Mouse (Mus musculus) neural tube, embryonic 11.5 days (tissue): ENCODE data around the gene Myt1l. TPM values are rescaled to one million over a fixed set of nuclear protein-coding genes. Genes with fewer than 3 reads are reported as not detected.

Experiments used
- ATAC-seq: fragments of 200-750 bp; cut with Nextera tagmentation; 2 replicates; pipeline ENCODE4 v1.8.0; 2017; ENCODE audit warnings: moderate number of reproducible peaks, mild to moderate bottlenecking, moderate TSS enrichment, moderate library complexity; ENCODE audit not compliant: insufficient read depth, low FRiP score, low TSS enrichment
- DNase-seq: peaks from one replicate; pipeline ENCODE4 v3.0.0-alpha.2; 2015; ENCODE audit warnings: low spot score
- H3K27ac ChIP-seq: fragments of 300-500 bp; sonication (generic); 2 replicates; pipeline ENCODE4 v1.5.1; 2014; ENCODE audit warnings: low read depth, mild to moderate bottlenecking, low read length
- H3K27me3 ChIP-seq: fragments of 300-500 bp; sonication (generic); 2 replicates; pipeline ENCODE4 v1.6.1; 2014; ENCODE audit warnings: mild to moderate bottlenecking, low read length, mixed read lengths; ENCODE audit not compliant: control insufficient read depth, insufficient read depth
- H3K36me3 ChIP-seq: fragments of 300-500 bp; sonication (generic); 2 replicates; pipeline ENCODE4 v1.6.1; 2014; ENCODE audit warnings: mild to moderate bottlenecking, low read length, moderate library complexity, mixed read lengths; ENCODE audit not compliant: control insufficient read depth, insufficient read depth
- H3K4me1 ChIP-seq: fragments of 300-500 bp; sonication (generic); 2 replicates; pipeline ENCODE4 v1.6.1; 2014; ENCODE audit warnings: low read length, mixed read lengths; ENCODE audit not compliant: control insufficient read depth, insufficient read depth
- H3K4me2 ChIP-seq: fragments of 300-500 bp; sonication (generic); 2 replicates; pipeline ENCODE4 v1.6.1; 2014; ENCODE audit warnings: low read depth, mild to moderate bottlenecking, moderate library complexity
- H3K4me3 ChIP-seq: fragments of 300-500 bp; sonication (generic); 2 replicates; pipeline ENCODE4 v1.5.1; 2014; ENCODE audit warnings: low read depth, low read length
- H3K9ac ChIP-seq: fragments of 300-500 bp; sonication (generic); 2 replicates; pipeline ENCODE4 v1.6.1; 2014; ENCODE audit warnings: mild to moderate bottlenecking, low read length
- H3K9me3 ChIP-seq: fragments of 300-500 bp; sonication (generic); 2 replicates; pipeline ENCODE4 v1.6.1; 2016; ENCODE audit warnings: low read length; ENCODE audit not compliant: control insufficient read depth
- WGBS: fragments of 180-500 bp; shearing (Covaris S2); extraction: QIAGEN DNeasy Blood & Tissue Kit; methylation state at CpG from one replicate; pipeline ENCODE4 v1.1.7; 2014; 5-methylcytosine and 5-hydroxymethylcytosine counted together
- polyA plus RNA-seq: library from polyadenylated mRNA; unstranded; fragments of >200 nt; fragmentation: Nextera tagmentation; extraction: Ambion mirVana; gene quantifications from 2 replicates; pipeline ENCODE4 v1.2.1, GENCODE M21; 2014

Myt1l gene
- polyA plus RNA-seq, 1 experiment from 2014 or later, result 23.8 TPM

DNA sequence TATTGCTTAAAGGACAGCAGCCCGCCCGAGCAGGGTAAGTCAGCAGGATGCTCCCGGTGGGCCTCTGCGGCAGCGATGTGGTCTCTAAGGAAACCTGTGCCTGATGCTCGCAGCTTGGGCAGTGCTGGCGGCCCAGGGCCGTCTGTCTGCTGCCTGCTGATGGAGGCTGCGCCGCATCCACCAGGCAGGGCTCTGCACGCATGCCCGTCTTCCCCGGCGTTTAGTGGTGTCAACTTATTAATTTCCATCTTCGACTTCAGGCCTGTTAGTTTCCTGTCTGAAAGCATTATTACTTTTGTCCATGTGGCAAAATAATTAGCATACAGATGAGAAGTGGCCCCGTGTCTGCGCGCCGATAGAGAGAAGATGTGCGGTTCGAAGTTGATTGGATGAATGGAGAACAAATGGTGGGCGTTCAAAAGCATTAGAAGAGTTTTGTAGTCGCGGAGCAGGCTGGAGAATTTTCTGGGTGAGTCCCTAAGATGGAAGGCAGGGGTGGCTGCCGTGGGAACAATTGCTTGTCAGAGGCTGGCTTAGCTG is 6.6 kb downstream of the Myt1l start:
- H3K4me1 ChIP-seq, result peaks cover 2% of the 10 kb centered on the region
- DNase-seq (peak; percentile 60), ATAC-seq (no peak)
- peak overlapping the region; percentile 46 for H3K4me2 ChIP-seq
- no peaks in the 10 kb centered on the region for H3K27me3 ChIP-seq
- H3K36me3 ChIP-seq, result no peaks in the 10 kb centered on the region
- H3K9me3 ChIP-seq, result no peaks in the 10 kb centered on the region
- WGBS, result under 1% methylated on average over 25 of the region's 25 CpGs
- peak overlapping the region; percentile 31 for H3K4me3 ChIP-seq
- H3K27ac ChIP-seq, result peak overlapping the region; percentile 80
- peak overlapping the region; percentile 53 for H3K9ac ChIP-seq

DNA sequence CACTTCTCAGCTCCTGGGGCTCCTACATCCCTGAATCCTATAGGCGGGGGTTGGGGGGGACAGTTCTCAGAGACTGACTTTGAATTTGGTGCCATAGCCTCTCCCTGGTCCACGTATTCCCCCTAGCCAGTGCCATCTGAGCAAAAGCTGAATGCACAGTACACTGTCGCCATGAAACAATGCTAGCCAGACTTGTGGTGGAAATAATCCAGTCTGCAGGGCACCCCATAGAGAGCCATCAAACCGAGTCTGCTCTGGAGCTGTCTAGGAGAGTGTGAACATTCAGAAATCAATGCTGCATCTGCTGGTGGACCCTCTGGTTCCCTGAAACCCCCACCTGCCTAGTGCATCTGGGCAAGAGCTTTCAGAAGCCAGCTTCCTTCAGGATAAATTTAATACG is 9.7 kb downstream of the Myt1l start:
- H3K4me1 ChIP-seq, result peaks cover 2% of the 10 kb centered on the region
- no peaks in the 10 kb centered on the region for H3K27me3 ChIP-seq
- H3K9ac ChIP-seq, result peak overlapping the region; percentile 11; the same call in 1 of the 2 replicates
- H3K4me3 ChIP-seq, result no peak overlapping the region
- WGBS, result 58% methylated on average over 5 of the region's 5 CpGs
- no peak overlapping the region for H3K4me2 ChIP-seq
- H3K36me3 ChIP-seq, result no peaks in the 10 kb centered on the region
- H3K27ac ChIP-seq, result no peak overlapping the region
- DNase-seq (no peak), ATAC-seq (no peak)
- H3K9me3 ChIP-seq, result no peaks in the 10 kb centered on the region

DNA sequence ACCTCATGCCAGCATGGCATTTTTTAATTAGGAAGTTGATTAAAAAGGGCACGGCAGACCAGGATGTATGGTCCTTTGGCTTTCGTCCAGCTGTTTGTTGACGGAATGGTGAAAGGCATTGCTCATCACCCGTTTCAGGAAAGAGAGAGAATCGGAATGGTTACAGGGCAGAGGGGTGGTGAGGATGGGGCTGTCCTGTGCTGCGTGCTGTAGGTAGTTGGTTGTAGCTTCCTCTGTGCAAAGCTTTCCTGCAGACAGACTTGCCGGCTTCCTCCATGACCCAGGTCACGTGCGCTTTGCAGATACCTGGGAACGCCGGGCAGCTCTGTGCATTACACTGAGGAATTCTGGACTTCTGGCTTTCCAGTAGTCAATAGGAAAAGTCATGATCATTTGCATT is 10.3 kb downstream of the Myt1l start:
- no peak overlapping the region for H3K4me3 ChIP-seq
- no peak overlapping the region for H3K4me2 ChIP-seq
- peaks cover 2% of the 10 kb centered on the region for H3K4me1 ChIP-seq
- no peak for DNase-seq
- no peaks in the 10 kb centered on the region for H3K9me3 ChIP-seq
- no peaks in the 10 kb centered on the region for H3K27me3 ChIP-seq
- H3K27ac ChIP-seq, result no peak overlapping the region
- 83% methylated on average over 11 of the region's 11 CpGs for WGBS
- no peaks in the 10 kb centered on the region for H3K36me3 ChIP-seq
- ATAC-seq, result no peak
- no peak overlapping the region; the same call in 1 of the 2 replicates for H3K9ac ChIP-seq

DNA sequence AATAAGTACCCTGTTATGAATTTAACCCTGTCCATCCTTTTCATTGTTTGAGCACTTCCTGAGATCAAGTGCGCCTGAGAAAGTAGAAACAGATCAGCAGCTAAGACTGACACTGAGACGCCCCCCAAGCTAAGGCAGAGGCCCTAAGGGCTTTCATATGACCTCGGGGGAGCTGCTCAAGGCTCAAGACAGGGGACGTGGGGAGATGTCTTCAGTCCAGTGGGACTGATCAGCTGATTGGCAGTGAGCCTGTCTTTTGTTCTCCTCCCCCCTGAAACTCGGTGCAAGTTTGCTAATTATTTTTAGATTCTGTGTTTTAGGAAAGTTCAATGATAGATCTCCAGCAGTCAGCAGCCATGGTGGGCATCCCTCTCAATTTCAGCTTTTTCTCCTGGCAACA is 10.9 kb downstream of the Myt1l start:
- DNase-seq (no peak), ATAC-seq (no peak)
- peaks cover 2% of the 10 kb centered on the region for H3K4me1 ChIP-seq
- H3K9ac ChIP-seq, result no peak overlapping the region
- WGBS, result 71% methylated on average over 5 of the region's 5 CpGs
- H3K9me3 ChIP-seq, result no peaks in the 10 kb centered on the region
- no peaks in the 10 kb centered on the region for H3K27me3 ChIP-seq
- no peak overlapping the region for H3K4me3 ChIP-seq
- no peak overlapping the region for H3K4me2 ChIP-seq
- no peak overlapping the region for H3K27ac ChIP-seq
- H3K36me3 ChIP-seq, result no peaks in the 10 kb centered on the region

DNA sequence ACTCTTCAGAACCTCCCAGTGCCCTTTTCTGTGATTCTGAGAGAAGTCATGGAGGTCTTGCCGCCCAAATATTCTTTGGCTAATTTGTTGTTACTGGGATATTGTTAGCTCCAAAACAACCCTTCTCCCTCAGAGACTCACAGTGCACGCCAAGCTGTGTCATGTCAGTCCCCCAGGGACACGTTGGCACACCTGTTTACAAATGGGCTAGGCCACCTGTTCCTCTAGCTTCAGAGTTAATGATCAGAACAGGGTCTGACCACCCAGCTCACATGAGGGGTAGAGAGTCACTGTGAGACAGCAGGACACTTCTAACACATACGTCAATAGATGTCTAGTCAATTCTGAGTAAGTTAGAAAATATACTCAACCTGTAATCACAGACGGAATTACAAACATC is 12.6 kb downstream of the Myt1l start:
- Histone ChIP-seq H3K4me2 (no peak overlapping the region), H3K9me3 (no peaks in the 10 kb centered on the region), H3K4me3 (no peak overlapping the region), H3K27me3 (no peaks in the 10 kb centered on the region), H3K9ac (no peak overlapping the region), H3K36me3 (no peaks in the 10 kb centered on the region), H3K4me1 (no peaks in the 10 kb centered on the region), H3K27ac (no peak overlapping the region)
- 81% methylated on average over 5 of the region's 5 CpGs for WGBS
- ATAC-seq, result no peak
- DNase-seq, result no peak

DNA sequence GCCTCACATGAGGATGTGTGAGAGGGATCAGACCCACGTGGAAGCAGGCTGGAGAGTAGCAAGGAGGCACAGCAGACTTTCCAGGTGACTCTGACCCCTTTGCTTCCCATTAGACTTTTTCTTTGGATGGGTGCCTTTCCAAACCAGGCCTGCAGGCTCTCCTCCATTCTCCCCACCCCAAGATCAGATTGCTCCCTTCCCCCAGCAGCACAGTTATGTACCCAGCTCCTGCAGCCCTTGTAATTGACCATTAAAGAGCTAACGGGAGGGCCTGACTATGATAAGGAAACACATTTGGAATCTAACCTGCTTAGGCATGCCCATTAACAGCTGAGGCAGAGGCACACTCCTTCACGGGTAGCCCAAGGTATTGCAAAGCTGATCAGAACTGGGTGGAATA is 17.9 kb downstream of the Myt1l start:
- Histone ChIP-seq H3K4me1 (no peaks in the 10 kb centered on the region), H3K9ac (no peak overlapping the region)

DNA sequence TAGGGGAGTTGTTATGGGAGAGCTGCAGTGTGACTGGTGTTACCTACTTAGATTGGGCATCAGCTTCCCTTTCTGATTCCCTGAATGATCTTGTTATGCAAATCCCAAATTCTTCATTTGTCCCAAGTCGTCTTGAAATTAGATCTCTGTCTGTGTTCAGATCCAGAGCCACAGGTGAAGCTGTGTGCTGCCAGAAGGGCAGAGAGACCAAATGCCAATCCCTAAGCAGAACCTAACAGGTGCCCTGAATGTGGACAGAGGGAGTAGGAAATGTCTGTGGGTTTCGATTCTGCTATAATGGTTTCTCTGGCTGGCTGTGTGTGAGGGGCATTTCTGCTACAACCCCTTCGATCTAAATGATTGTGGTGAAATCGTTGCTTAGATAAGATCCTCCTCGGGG is 18.9 kb downstream of the Myt1l start:
- H3K27ac ChIP-seq, result no peak overlapping the region
- no peak overlapping the region for H3K9ac ChIP-seq
- no peak overlapping the region for H3K4me2 ChIP-seq
- WGBS, result 82% methylated on average over 5 of the region's 5 CpGs
- no peaks in the 10 kb centered on the region for H3K36me3 ChIP-seq
- DNase-seq, result no peak
- no peaks in the 10 kb centered on the region for H3K4me1 ChIP-seq
- H3K4me3 ChIP-seq, result no peak overlapping the region
- no peaks in the 10 kb centered on the region for H3K27me3 ChIP-seq
- H3K9me3 ChIP-seq, result no peaks in the 10 kb centered on the region
- ATAC-seq, result no peak

More for the DNA sequence above, 17.9 kb downstream of the Myt1l start:
- Histone ChIP-seq H3K27ac (no peak overlapping the region), H3K27me3 (no peaks in the 10 kb centered on the region), H3K9me3 (no peaks in the 10 kb centered on the region), H3K36me3 (no peaks in the 10 kb centered on the region), H3K4me2 (no peak overlapping the region), H3K4me3 (no peak overlapping the region)
- ATAC-seq (no peak), DNase-seq (no peak)
- 58% methylated on average over 3 of the region's 3 CpGs for WGBS

DNA sequence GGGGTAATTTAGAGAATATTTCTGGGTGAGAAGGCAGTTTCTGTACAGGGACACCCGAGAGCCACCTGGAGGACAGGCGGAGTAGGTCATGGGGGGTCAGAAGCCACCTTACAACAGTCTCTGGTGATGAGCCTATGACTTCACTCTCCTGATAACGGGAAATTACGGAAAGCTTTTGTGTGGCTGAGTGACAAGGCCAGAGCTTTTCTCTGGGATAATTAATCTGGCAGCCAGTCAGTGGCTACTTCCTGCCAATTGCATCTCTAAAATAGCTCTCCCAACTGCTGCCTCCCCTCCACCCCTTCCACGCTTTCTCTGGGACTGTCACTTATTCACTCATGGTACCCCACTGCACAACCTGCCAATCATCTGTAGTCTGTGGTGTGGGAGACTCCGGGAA is 19.6 kb downstream of the Myt1l start:
- Histone ChIP-seq H3K4me1 (no peaks in the 10 kb centered on the region), H3K27ac (no peak overlapping the region), H3K9ac (no peak overlapping the region), H3K4me2 (no peak overlapping the region), H3K36me3 (no peaks in the 10 kb centered on the region), H3K9me3 (no peaks in the 10 kb centered on the region), H3K4me3 (no peak overlapping the region), H3K27me3 (no peaks in the 10 kb centered on the region)
- no peak for DNase-seq
- WGBS, result 66% methylated on average over 6 of the region's 6 CpGs
- ATAC-seq, result no peak

DNA sequence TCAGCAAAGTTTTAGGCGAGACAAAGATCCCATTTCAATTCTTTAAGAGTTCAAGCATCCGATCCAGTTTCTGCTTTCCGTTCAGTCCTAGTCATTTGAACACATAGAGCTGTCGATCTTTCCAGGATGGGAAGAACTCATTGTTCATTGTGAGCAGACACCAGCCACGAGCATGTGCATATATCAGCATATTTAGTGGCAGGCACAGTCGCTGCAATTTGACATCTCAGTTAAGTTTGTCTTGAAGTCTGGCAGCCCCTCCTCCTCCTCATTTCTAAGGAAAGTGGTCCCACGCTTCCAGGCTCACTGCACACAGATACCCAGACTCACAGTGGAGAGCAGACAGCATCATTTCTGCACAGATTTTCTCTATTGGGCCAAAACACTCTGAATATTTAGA is 25.0 kb downstream of the Myt1l start:
- Histone ChIP-seq H3K4me1 (no peaks in the 10 kb centered on the region), H3K4me3 (no peak overlapping the region), H3K27me3 (no peaks in the 10 kb centered on the region), H3K4me2 (no peak overlapping the region), H3K27ac (no peak overlapping the region), H3K9me3 (no peaks in the 10 kb centered on the region), H3K9ac (no peak overlapping the region), H3K36me3 (no peaks in the 10 kb centered on the region)
- WGBS, result 76% methylated on average over 7 of the region's 7 CpGs
- no peak for ATAC-seq
- DNase-seq, result no peak
